Mouse (Mus musculus): Measurements from ENCODE around the gene Aff3. TPM values are rescaled to one million over a fixed set of nuclear protein-coding genes. Genes with fewer than 3 reads are reported as not detected.

The Aff3 gene
- polyA plus RNA-seq, 1 experiment from 2014 or later, result 10.5 TPM

GRCm38 (mm10) chr1:38262362-38263154 is 402.2 kb downstream of the Aff3 start:
- ATAC-seq (ENCODE audit: borderline replicate concordance, extremely low read depth, low FRiP score, low TSS enrichment), result peak; percentile 62; the same call in 1 of the 2 replicates
- H3K27me3 ChIP-seq, result no peaks in the 10 kb centered on the region
- H3K9me3 ChIP-seq, result no peaks in the 10 kb centered on the region
- H3K36me3 ChIP-seq, result no peaks in the 10 kb centered on the region
- H3K9ac ChIP-seq, result no peak overlapping the region
- H3K4me2 ChIP-seq, result no peak overlapping the region
- H3K4me3 ChIP-seq, result no peak overlapping the region
- WGBS, result 51% methylated on average over 11 of the region's 11 CpGs
- peaks cover 22% of the 10 kb centered on the region for H3K4me1 ChIP-seq
- no peak overlapping the region for H3K27ac ChIP-seq

DNA sequence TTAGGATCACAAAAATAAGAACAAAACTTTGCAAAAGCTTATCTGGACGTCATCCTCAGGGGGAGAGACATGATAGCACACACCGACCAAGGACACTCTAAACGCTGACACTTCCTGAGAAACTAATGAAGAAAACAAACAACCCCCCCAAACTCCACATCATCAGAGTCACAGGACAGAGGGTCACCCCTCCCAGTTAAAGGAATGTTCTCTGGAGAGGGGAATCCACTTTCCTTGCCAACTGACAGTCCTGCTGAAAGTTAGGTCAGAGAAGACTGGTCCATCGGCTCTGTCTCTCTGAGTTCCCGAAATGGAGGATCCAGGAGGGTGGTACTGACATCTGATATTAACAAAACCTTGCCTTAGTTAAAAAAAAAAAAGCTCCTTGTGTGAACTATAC is 403.7 kb downstream of the Aff3 start:
- ATAC-seq (ENCODE audit: borderline replicate concordance, extremely low read depth, low FRiP score, low TSS enrichment), result no peak
- Histone ChIP-seq H3K36me3 (no peaks in the 10 kb centered on the region), H3K27me3 (no peaks in the 10 kb centered on the region), H3K4me1 (peaks cover 22% of the 10 kb centered on the region), H3K27ac (no peak overlapping the region), H3K9me3 (no peaks in the 10 kb centered on the region), H3K4me2 (no peak overlapping the region), H3K9ac (no peak overlapping the region), H3K4me3 (no peak overlapping the region)
- WGBS, result 47% methylated on average over 5 of the region's 5 CpGs

DNA sequence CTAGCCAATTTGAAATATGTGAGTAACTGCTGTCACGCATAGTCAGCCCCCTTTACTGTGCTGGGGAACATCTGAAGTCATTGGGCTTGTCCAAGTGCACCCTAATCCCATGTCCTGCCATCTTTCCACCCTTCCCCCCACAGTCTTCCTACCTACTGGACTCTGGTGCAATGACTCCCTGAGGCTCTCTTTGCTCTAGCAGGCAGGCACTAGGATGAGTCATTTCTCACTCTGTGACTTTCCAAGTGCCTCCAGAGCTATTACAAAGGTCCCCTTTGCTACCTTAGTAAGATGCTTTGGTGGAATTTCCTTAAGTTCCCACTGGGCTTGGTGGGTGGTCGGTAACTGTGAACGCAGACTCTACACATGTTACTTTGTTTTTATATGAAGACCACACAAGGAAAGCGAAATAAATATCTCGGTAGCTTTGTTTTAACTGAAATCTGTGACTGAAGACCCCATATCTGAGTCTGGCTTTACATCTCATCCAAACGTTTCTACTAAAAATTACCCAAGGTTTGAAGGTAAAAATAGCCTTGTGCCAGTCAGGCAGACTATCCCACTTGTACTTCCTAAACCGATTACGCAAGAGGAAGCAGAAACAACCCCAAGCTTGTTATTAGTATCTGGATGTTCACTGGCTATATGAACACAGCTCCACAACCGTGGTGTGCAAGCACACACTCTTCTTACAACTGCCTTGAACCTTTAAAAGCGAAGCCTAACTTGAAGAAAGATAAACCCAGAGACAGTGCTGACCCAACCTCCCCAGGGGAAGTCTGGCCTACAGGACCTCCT is 405.0 kb downstream of the Aff3 start:
- ATAC-seq (ENCODE audit: borderline replicate concordance, extremely low read depth, low FRiP score, low TSS enrichment), result no peak
- H3K27ac ChIP-seq, result no peak overlapping the region
- WGBS, result 64% methylated on average over 10 of the region's 10 CpGs
- no peak overlapping the region for H3K4me3 ChIP-seq
- peaks cover 22% of the 10 kb centered on the region for H3K4me1 ChIP-seq
- no peaks in the 10 kb centered on the region for H3K9me3 ChIP-seq
- H3K9ac ChIP-seq, result no peak overlapping the region
- no peaks in the 10 kb centered on the region for H3K27me3 ChIP-seq
- no peaks in the 10 kb centered on the region for H3K36me3 ChIP-seq
- H3K4me2 ChIP-seq, result no peak overlapping the region

DNA sequence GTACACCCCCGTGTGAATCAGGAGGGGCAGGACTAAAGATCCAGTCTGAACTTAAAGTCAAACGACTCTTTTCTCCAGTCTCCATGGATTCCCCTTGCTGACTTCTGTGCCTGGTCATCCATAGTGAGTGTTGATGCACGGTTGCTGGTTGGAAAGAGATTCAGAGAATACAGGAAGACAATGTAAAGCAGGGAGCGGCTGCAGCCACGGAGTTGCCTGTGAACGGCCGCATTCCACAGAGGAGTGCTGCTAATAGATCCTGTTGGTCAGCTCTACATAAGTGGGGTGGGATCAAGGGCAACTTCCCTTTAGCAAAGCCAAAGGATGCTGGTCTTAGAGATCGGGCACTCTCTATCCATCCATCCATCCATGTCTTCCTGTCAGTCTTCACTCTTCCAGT is 410.3 kb downstream of the Aff3 start:
- H3K27ac ChIP-seq, result no peak overlapping the region
- no peaks in the 10 kb centered on the region for H3K9me3 ChIP-seq
- H3K27me3 ChIP-seq, result no peaks in the 10 kb centered on the region
- H3K9ac ChIP-seq, result no peak overlapping the region
- H3K4me2 ChIP-seq, result no peak overlapping the region
- WGBS, result 56% methylated on average over 8 of the region's 8 CpGs
- ATAC-seq (ENCODE audit: borderline replicate concordance, extremely low read depth, low FRiP score, low TSS enrichment), result no peak
- no peak overlapping the region for H3K4me3 ChIP-seq
- H3K4me1 ChIP-seq, result peaks cover 10% of the 10 kb centered on the region; the same call in 1 of the 2 replicates
- no peaks in the 10 kb centered on the region for H3K36me3 ChIP-seq

GRCm38 (mm10) chr1:38252766-38253079 is 412.0 kb downstream of the Aff3 start:
- no peak overlapping the region for H3K9ac ChIP-seq
- H3K9me3 ChIP-seq, result no peaks in the 10 kb centered on the region
- H3K4me1 ChIP-seq, result peaks cover 10% of the 10 kb centered on the region; the same call in 1 of the 2 replicates
- no peaks in the 10 kb centered on the region for H3K27me3 ChIP-seq
- H3K4me3 ChIP-seq, result no peak overlapping the region
- ATAC-seq (ENCODE audit: borderline replicate concordance, extremely low read depth, low FRiP score, low TSS enrichment), result no peak
- H3K36me3 ChIP-seq, result no peaks in the 10 kb centered on the region
- H3K4me2 ChIP-seq, result no peak overlapping the region
- 22% methylated on average over 2 of the region's 2 CpGs for WGBS
- no peak overlapping the region for H3K27ac ChIP-seq

DNA sequence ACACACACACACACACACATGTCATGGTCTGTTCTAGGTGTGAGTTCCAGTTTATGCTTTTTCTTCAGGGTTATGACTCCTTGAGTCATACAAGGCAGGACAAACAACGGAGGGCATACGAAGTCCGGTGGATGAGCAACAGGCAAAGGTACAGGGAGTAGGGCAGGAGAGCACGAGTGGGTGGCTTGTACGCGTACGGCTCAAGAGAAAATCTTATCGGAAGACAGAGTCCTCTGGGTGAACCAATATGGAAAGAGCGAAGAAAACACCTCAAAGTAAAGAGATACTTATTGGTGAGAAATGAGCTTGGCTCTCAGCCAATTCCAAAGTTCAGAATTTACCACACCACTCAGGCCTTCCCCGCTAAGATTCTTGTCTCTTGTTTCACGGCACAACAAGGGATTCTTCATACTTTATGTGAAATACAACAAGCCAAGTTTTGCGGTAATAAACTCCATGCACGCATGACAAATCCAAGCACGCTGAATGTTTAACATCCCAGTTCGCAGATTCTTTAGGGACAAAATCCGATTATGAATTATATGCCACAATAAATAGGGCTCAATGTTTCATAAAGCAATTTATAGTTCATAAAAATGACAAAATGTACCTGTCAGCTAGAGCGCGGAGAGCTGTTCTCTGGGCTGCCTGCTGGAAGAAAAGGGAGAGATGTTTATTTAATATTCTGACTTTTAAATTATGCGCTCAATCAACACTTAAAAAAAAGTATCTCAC is 412.6 kb downstream of the Aff3 start:
- Histone ChIP-seq H3K27ac (no peak overlapping the region), H3K27me3 (no peaks in the 10 kb centered on the region), H3K4me3 (no peak overlapping the region), H3K36me3 (no peaks in the 10 kb centered on the region), H3K4me2 (no peak overlapping the region), H3K9me3 (no peaks in the 10 kb centered on the region), H3K9ac (no peak overlapping the region), H3K4me1 (peaks cover 10% of the 10 kb centered on the region; the same call in 1 of the 2 replicates)
- 54% methylated on average over 19 of the region's 19 CpGs for WGBS
- no peak for ATAC-seq (ENCODE audit: borderline replicate concordance, extremely low read depth, low FRiP score, low TSS enrichment)

GRCm38 (mm10) chr1:38251448-38251847 is 413.3 kb downstream of the Aff3 start:
- Histone ChIP-seq H3K27me3 (no peaks in the 10 kb centered on the region), H3K4me1 (peaks cover 10% of the 10 kb centered on the region; the same call in 1 of the 2 replicates), H3K9ac (no peak overlapping the region), H3K27ac (no peak overlapping the region), H3K36me3 (no peaks in the 10 kb centered on the region), H3K9me3 (no peaks in the 10 kb centered on the region), H3K4me2 (no peak overlapping the region), H3K4me3 (no peak overlapping the region)
- WGBS, result 84% methylated on average over 11 of the region's 11 CpGs
- no peak for ATAC-seq (ENCODE audit: borderline replicate concordance, extremely low read depth, low FRiP score, low TSS enrichment)

DNA sequence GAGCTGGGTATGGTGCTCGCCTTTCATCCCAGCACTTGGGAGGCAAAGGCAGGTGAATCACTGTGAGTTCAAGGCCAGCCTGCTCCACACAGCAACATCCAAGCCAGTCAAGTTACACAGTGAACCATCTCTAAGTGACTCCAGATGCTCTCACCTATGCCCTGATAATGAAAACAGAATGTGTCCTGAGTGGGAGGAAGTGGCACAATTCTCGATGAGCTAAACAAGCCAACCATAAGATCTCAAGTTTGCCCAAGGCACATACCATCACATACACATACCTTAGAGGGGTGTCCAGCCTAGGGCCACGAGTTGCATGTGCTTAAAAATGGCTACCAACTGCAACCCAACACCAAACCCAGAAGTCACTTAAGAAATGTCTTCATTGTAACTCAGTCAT is 414.5 kb downstream of the Aff3 start:
- Histone ChIP-seq H3K4me2 (no peak overlapping the region), H3K9me3 (no peaks in the 10 kb centered on the region), H3K27me3 (no peaks in the 10 kb centered on the region), H3K9ac (no peak overlapping the region), H3K36me3 (no peaks in the 10 kb centered on the region), H3K4me1 (peaks cover 10% of the 10 kb centered on the region; the same call in 1 of the 2 replicates), H3K27ac (no peak overlapping the region), H3K4me3 (no peak overlapping the region)
- no peak for ATAC-seq (ENCODE audit: borderline replicate concordance, extremely low read depth, low FRiP score, low TSS enrichment)
- 85% methylated on average over 3 of the region's 3 CpGs for WGBS

GRCm38 (mm10) chr1:38249561-38249960 is 415.2 kb downstream of the Aff3 start:
- no peaks in the 10 kb centered on the region for H3K9me3 ChIP-seq
- no peak for ATAC-seq (ENCODE audit: borderline replicate concordance, extremely low read depth, low FRiP score, low TSS enrichment)
- no peaks in the 10 kb centered on the region for H3K36me3 ChIP-seq
- no peak overlapping the region for H3K9ac ChIP-seq
- H3K4me3 ChIP-seq, result no peak overlapping the region
- no peak overlapping the region for H3K27ac ChIP-seq
- H3K4me2 ChIP-seq, result no peak overlapping the region
- 81% methylated on average over 7 of the region's 7 CpGs for WGBS
- H3K27me3 ChIP-seq, result no peaks in the 10 kb centered on the region
- peaks cover 10% of the 10 kb centered on the region; the same call in 1 of the 2 replicates for H3K4me1 ChIP-seq

DNA sequence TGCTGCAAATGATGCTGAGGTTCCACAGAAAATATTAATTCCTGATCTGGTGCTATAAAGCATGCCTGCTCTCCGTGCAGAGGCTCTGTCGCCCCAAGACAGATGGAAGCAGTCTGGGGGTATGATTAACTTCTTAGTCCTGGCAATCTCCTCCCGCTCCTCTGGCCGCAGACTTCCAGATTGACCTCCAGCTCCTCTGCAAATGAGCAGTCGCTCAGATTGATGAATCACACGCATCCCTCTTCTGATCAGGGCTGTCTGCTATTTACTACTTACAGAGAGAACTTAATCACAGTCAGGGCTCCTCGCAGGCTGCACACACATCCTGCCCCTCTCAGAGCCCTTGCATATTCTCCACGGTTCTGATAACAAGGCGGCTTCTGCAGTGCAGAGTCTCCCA is 416.7 kb downstream of the Aff3 start:
- H3K4me1 ChIP-seq, result peaks cover 10% of the 10 kb centered on the region; the same call in 1 of the 2 replicates
- WGBS, result 31% methylated on average over 9 of the region's 9 CpGs
- H3K27ac ChIP-seq, result no peak overlapping the region
- no peak overlapping the region for H3K4me2 ChIP-seq
- H3K9ac ChIP-seq, result no peak overlapping the region
- no peaks in the 10 kb centered on the region for H3K27me3 ChIP-seq
- no peak for ATAC-seq (ENCODE audit: borderline replicate concordance, extremely low read depth, low FRiP score, low TSS enrichment)
- H3K36me3 ChIP-seq, result no peaks in the 10 kb centered on the region
- H3K9me3 ChIP-seq, result no peaks in the 10 kb centered on the region
- no peak overlapping the region for H3K4me3 ChIP-seq

DNA sequence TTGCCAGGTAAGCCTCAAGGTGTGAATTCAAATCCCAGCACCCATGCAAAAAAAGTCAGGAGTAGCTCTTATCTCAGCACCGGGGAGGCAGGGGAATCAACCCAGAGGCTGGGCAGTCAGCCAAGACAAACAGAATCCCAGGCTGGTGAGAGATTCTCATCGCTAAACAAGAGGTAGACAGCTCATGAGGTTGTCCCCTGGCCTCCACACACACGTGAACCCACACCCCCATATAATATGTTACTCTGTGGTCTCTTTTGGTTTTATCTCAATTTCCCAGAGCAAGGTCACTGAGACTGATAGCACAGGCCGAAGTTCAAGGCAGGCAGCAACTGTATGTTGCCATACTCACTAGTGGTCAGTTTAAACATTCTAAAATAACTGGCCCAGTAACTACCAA is 422.2 kb downstream of the Aff3 start:
- Histone ChIP-seq H3K27me3 (no peaks in the 10 kb centered on the region), H3K36me3 (no peaks in the 10 kb centered on the region), H3K4me3 (no peak overlapping the region), H3K4me2 (no peak overlapping the region), H3K27ac (no peak overlapping the region), H3K9ac (no peak overlapping the region), H3K4me1 (peaks cover 10% of the 10 kb centered on the region), H3K9me3 (no peaks in the 10 kb centered on the region)
- ATAC-seq (ENCODE audit: borderline replicate concordance, extremely low read depth, low FRiP score, low TSS enrichment), result no peak
- 19% methylated on average over 4 of the region's 4 CpGs for whole genome bisulfite sequencing

GRCm38 (mm10) chr1:38241801-38242200 is 423.0 kb downstream of the Aff3 start:
- Histone ChIP-seq H3K9me3 (no peaks in the 10 kb centered on the region), H3K4me2 (no peak overlapping the region), H3K36me3 (no peaks in the 10 kb centered on the region), H3K27ac (no peak overlapping the region), H3K4me3 (no peak overlapping the region), H3K4me1 (peaks cover 10% of the 10 kb centered on the region), H3K9ac (no peak overlapping the region), H3K27me3 (no peaks in the 10 kb centered on the region)
- WGBS, result 51% methylated on average over 4 of the region's 4 CpGs
- ATAC-seq (ENCODE audit: borderline replicate concordance, extremely low read depth, low FRiP score, low TSS enrichment), result no peak
